Mouse (Mus musculus) layer of hippocampus, postnatal 14 days (tissue): ENCODE results near the gene Ndufs2. TPM values are rescaled to one million over a fixed set of nuclear protein-coding genes. Genes with fewer than 3 reads are reported as not detected.

Experiments
- DNase-seq, 2 experiments: peaks; one replicate each; pipeline ENCODE4 v3.0.0; 2021 to 2022; ENCODE audit warnings: low spot score in 2 of 2, mixed read lengths in 1 of 2
- total RNA-seq, 2 experiments: library from RNA; stranded (reverse); gene quantifications; 2 replicates each; pipeline ENCODE4 v1.2.3; 2021

Gene Ndufs2
- total RNA-seq, 2 experiments from 2014 or later: 274 to 282 TPM

DNA sequence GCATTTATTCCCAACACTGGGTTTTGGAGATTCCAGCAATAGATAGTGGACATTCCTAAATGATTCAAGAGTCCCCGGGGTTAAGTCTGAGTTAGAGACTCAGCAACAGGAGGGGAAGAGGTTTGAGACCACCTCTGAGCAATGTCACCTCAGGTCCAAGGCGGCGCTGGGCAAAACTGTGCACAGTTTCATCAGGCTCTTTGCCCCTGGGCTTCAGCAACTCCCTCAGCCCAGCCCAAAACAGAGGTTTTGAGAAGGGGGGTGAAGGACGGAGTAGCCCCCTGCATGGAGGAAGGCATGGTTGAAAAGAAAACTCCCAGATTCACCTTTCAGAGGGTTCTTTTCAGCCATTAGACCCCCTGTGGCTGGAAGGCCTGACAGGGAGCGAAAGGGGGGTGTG is 28.5 kb upstream of the Ndufs2 start:
- no peak for DNase-seq

DNA sequence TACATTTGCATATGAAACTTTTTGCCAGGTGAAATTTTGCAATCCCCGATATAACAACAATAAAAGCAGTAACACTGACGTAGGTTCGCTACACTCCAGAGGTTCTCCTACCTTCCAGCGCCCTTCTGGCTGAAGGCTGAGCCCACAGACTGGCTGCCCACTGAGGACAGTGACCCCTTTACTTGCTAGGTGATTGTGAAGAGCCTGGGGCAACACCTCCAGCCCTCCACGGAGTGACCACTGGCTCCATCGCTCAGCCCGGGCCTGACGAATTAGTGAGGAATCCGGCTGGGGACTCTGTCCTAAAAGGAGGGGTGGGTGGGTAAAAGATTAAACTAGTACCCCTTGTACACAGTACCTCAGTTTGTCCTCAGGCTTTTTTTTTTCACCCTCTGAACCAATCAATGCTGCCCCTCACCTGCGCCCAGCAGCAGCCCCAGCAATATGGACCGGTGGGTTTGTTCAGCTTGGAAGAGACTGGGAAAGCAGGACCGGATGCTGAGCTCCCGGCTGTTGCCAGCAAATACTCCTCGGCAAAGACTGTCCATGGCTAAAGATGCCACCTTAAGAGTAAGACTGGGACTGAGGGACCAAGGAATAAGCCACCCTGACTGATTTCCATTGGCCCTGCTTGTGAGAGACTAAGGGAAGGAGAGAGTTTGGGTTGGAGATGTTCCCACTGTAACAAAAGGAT is 28.0 kb upstream of the Ndufs2 start:
- no peak for DNase-seq

DNA sequence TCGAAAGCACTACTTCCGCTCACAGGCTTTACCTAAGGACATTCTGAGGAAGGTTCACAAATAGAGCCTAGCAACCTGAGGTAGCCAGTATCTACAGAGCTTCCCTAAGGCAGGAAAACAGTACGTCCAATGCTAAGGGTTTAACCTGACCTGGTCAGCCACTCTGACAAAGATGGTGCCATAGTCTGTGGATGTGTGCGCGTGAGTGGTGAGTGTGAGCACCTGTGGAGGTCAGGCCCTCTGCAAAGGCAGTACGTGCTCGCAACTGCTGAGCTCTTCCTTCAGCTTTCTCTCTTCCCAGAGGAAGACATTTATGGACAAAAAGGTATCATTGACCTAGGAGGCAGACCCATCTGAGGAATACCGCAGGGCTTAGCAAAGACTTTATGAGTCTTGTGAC is 27.2 kb upstream of the Ndufs2 start:
- no peak for DNase-seq

DNA sequence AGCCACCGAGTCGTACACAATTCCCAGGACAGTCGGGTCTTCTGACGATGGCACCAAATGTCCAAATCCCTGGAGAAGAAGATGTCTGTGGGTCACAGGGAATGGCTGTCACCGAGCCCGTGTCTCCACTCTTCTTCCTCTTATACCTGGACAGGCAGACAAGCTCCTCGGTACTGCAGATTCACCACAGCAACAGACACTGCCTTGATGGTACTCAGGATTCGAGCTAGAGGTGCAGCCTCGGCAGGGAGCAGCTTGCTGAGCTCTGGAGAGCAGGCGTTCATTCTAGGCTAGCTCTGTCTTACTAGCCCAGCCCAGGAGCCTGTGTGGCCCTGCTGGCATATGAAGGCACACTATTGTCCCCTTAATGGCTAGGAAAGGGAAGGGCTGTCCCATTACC is 26.5 kb upstream of the Ndufs2 start:
- no peak for DNase-seq

DNA sequence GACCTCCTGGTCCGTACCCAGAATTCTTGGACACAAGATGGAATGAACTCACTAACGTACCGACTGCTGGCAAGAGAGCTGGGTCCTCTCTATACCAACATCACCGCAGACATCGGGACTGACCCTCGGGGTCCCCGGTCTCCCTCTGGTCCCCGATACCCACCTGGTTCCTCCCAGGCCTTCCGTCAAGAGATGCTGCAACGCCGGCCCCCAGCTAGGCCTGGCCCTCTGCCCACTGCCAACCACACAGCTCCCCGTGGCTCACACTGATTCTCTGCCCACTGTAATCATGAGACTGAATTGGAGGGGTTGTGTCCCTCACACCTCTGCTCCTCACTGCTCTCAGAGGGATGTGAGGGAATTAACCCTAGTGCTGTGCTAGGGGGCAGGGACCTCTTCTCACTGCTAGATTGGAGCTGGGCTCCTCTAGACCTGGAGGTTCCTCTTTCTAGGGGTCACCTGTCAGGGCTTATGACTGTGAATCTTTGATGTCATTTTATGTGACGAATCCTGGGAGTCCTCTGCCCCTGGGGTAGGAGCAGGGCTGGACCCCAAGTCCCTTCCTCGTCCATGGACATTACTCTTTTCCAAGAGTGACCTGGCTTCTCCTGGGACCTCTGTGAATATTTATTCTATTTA is 25.0 kb upstream of the Ndufs2 start:
- DNase-seq: no peak

DNA sequence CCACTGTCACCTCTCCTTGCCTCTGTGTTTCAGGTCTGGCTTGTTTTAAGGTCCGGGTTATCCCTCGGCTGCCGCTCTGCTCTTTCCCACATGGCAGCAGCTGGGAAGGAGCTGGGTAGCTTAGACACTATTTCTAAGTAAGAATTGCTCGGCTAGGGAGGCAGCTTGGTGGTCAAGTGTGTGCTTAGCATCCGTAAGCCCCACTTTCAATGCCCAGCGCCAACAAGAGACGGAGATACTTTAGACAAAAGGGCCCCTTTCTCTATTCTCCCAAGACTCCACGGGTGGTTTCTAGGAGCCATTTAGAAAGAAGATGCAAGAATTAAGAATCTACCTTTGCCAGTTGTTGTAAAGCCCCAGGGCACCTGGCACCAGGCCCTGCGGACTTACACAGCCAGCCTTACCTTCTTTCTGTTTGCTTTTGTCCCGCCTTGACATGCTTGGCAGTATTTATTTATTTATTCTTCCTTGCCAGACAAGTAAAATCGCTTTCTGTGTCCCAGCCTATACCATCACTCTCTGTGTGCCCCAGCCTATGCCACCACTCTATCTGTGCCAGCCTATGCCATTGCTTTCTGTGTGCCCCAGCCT is 24.1 kb upstream of the Ndufs2 start:
- no peak for DNase-seq

DNA sequence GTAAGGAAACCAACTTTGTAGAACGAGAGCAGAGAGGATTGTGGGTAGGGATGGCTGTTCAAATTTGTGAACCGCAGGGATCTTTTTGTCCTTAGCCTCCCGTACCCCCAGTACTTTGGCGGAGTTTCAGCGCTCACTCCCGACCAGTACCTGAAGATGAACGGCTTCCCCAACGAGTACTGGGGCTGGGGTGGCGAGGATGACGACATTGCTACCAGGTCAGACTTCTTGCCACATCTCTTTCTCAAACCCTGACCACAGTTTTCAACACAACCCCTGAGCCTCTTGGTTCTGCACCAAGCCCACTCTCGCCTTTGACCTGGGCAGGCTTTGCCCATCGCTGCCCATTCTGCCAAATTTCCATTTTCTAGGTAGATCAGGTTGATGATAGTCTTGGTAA is 23.0 kb upstream of the Ndufs2 start:
- no peak for DNase-seq

DNA sequence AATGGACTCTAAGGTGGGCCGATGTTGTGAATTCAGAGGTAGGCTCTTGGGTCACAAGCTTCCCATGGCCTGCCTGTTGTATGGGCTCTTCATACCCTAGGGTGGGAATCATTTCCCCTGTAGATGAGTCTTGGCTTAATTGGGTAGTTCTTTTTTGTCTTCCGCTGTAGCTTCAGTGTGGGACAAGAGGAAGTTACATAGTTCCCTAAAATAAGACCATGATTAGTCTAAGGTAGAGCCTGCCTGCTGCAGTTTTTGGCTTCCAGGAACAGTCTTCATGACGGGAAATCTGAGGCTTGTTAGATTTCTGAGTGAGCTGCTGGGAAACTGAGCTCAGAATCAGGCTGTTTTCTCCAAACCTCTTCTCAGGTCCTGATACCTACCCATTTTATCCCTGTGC is 20.9 kb upstream of the Ndufs2 start:
- DNase-seq: no peak

DNA sequence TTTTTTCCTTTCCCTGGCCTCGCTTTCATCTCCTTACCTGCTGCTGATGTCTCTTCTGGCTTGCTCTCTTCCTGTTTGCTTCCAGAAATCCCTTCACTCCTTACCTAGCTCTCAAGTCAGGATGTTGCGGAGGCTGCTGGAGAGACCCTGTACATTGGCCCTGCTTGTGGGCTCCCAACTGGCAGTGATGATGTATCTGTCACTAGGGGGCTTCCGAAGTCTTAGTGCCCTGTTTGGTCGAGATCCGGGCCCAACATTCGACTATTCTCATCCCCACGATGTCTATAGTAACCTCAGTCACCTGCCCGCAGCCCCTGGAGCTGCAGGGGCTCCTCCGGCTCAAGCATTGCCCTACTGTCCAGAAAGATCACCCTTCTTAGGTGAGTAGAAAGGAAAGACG is 20.4 kb upstream of the Ndufs2 start:
- no peak for DNase-seq

DNA sequence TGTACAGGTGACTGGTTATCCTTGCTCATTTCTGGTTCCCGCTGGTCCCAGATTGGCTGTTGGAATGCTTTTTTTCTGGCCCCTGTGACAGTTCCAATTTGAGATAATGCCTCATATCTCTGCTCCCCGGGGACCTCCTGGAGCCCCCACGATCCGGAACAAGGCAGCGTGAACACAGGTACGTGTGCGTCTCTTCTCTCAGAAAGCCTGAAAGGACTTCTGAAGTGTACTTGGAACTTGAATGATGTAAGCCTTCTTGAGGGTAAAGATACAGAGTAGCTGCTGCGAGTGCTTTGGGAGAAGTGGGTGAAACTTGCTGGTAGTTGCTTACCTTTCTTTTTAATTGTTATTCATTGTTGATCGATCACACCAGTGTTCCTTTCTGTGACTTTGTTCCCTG is 20.0 kb upstream of the Ndufs2 start:
- no peak for DNase-seq

DNA sequence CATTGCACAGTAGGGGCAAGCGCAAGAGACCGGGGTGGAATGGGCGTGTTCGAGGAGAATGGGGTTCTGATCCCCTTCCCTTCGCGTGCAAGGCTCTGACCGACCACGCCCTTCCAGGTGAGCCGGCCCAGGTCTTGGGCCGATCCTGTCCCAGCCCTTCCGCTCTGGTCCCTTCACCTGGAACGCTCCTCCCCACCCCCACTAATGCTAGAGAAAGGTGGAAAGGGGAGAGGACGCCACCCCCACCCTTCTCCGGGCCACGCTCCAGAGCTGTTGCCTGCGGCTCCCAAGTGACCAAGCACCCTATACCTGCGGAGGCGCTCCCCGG is 19.3 kb upstream of the Ndufs2 start:
- no peak for DNase-seq

DNA sequence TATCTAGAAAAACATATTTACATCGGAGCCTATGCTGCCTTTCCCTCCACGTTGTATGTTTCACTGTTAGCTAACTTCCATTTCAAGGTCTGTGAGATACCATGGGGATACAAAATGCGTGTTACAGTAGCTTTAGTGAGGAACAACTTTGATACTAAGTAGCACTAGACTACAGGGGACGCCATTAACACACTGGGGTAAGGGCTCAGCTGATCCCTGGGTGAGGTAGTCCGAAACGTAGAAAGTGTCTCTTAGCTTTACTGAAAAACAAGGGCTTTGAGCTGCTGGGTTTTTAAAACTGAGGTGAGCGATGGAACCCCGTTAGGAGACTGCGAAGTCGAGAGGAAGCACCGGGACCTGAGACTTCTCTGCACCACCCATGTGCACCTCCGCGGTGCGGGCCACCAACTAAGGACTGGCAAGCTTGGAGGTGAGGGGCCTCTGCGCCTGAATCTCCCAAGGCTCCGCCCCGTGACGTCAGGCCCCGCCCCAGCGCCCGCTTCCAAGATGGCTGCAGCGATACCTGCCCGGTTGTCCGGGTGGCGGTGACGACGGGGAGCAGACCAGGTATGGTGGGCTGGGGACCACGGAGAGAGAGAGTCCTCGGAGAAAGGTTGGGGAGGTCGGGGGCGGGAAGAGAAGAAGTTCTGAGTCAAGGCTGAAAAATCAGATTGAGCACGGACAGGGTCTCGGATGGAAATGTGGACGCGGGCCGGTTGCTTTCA is 18.8 kb upstream of the Ndufs2 start, which contains the start of gene B4galt3:
TSS of gene B4galt3 (plus strand) at position 481 of the 725 bp plus-strand sequence.
- peak; percentile 94 to 96 for DNase-seq

DNA sequence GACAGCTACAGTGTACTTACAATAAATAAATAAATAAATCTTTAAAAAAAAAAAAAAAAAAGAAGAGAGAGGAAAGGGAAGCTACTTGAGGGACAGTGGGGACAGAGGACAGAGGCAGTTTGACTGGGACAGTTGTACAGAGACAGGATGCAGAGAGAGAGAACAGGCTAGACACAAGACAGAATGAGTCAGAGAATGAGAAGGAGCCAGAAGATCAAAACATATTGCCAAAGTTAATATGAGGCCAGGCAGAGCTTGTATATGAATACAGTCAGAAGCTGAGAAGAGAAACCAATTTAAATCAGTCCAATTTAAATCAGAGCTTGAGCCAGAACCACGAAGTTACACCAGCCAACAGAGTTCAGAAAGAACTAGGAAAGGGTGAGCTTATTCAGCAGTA is 17.2 kb upstream of the Ndufs2 start:
- no peak for DNase-seq

DNA sequence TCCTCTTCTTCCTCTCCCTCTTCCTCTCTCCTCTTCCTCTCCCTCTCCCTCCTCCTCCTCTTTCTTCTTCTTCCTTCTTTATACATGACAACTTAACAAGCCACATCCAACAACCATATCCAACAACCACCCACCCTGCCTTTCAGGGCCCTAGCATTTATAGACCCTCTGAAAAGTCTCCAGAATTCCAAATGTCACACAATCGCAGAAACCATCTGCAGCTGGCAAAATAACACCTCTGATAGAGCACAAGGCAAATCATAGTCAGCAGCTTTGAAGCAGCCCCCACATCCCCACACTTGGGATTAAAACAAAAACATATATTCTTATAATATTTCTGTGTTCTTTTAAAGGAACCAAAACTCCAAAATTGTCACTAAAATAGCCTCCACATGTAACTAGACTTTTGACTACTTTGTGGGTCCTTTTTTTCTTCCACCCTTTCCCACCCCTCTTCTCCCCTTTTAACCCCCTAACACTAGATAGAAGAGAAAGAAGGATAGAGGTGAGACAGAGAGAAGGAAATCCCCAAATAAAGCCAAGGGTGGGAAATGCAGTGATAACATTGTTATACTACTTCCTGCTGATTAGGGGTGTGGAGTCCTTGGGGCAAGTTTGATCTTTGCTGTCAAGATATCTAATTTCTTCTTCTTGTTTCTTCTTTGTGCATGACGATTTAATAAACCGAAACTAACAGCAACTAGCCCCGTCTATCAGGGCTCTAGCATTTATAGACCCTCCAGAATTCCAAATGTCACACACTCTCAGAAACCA is 15.0 kb upstream of the Ndufs2 start:
- DNase-seq: no peak

DNA sequence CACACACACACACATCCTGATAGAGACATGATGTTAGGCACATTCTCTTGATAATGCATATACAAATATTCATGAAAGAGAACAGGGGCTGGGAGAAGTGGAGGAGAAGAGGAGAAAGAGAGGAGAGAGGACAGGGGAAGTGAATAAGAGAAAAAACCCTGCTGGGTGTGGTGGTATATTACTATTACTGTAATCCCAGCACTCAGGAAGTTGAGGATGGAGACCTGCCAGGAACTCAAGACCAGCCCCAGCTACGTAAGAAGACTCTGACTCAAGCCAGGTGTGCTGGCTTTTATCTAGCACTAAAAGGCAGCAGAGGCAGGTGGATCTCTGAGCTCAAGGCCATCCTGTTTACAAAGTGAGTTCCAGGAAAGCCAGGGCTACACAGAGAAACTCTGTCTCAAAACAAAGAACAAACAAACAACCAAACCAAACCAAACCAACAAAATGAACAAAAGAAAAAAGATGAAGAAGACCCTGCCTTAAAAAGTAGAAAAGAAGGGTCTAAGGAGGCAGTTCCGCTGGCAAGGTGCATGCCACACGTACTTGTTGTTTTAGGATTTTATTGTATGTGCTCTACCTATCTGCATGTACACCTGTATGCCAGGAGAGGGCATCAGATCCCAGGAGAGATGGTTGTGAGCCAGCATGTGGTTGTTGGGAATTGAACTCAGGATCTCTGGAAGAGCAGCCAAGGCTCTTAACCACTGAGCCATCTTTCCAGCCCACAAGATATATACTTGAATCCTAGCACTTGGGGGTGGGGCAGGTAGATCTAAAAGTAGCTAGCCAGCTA is 12.7 kb upstream of the Ndufs2 start:
- no peak for DNase-seq

DNA sequence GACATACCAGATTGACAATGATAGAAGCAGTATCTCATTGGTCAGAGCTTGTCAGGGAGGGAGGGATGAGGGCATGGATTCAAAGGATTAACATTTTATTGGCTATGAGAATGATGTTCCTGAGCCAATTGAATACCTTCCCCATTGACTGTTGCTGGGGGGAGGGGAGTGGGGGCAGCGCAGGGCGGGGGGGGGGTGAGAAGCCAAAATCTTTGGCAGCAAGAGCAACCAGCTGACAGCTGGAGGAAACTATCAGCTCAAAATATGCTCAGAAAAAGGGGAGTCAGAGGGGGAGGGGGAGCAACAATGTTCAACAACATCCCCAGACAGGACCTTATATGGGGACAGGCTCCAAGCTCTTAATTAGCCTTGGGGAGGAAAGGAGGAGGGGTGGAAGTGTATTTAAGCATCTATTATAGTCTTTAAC is 12.0 kb upstream of the Ndufs2 start:
- peak in 1 of 2 experiments; percentile 87 for DNase-seq

DNA sequence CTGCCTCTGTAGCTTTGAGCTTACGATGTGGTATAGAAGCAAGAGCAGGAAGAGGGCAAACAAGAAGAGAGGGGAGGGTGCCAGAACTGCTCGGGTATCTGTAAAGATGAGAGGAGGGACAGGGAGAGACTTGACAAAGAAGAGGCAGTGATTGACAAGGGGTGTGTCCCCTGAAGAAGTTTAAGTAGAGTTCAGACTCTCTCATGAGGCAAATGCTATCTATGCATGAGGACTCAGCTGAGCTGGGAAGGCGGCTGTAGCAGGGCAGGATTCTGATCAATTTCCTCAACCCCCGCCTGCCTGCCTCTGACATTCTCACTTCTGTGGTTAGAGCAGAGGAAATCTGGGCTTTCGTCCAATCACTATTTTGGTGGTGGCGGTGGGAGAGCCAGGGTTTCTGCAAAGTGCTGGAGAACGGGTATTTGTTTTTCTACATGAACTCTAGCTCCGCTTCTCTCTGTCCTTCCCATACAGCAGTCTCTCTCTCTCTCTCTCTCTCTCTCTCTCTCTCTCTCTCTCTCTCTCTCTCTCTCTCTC is 11.5 kb upstream of the Ndufs2 start:
- DNase-seq: peak; percentile 83 to 95

DNA sequence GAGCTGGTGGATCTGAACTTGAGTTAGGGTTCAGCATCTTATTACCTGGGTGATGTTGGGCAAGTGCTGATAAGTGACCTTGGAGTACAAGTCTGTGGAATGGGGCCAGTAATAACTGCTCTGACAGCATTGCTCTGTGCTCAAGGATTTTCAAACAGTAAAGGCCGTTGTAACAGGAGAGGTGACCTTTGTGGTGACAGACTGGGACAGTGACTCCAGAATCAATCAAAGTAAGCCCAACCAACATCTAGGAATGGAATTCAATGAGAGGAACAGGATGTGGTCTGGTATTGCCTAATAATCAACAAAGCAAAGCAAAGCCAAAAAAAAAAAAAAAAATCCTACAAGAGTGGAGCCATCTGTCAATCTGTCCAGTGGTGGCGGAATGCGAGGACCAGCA is 9.1 kb upstream of the Ndufs2 start:
- no peak for DNase-seq

DNA sequence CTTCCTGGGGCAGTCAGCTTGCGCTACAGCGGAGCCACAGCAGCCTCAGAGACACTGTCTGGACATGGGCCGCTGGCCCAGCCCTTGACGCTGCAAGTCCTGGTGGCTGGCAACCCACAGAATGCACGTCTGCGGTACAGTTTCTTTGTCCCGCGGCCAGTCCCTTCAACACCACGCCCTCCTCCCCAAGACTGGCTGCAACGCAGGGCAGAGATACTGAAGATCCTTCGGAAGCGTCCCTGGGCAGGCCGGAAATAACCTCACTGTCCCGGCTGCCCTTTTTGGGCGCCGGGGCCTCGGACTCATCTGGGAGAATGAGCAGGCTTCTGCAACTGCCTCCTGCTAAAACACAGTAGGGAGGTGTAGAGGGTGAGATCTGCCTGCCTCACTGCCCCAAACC is 7.7 kb upstream of the Ndufs2 start:
- DNase-seq: no peak

DNA sequence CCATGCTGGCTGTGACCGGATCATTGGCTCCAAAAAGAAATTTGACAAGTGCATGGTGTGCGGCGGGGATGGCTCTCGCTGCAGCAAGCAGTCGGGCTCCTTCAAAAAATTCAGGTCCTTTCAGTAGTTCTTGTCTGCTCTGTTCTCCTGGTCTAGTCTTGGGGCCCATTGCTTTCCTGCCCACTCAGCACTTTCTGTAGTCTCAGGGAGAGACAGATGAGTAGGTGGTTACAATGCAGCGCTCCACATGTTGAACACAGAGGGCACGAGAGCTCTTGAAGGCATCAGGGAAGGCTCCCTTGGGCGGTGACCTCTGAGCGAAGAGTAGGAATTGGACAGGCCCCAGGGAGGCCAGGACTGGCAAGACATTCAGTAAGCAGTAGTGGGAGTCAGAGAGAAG is 6.6 kb upstream of the Ndufs2 start:
- no peak for DNase-seq
